Mouse (Mus musculus): ENCODE results near the gene Lpp. TPM values are rescaled to one million over a fixed set of nuclear protein-coding genes. Genes with fewer than 3 reads are reported as not detected.

Lpp gene
- 0.31 and 0.46 TPM in 2 replicates for polyA plus RNA-seq (2012)

DNA sequence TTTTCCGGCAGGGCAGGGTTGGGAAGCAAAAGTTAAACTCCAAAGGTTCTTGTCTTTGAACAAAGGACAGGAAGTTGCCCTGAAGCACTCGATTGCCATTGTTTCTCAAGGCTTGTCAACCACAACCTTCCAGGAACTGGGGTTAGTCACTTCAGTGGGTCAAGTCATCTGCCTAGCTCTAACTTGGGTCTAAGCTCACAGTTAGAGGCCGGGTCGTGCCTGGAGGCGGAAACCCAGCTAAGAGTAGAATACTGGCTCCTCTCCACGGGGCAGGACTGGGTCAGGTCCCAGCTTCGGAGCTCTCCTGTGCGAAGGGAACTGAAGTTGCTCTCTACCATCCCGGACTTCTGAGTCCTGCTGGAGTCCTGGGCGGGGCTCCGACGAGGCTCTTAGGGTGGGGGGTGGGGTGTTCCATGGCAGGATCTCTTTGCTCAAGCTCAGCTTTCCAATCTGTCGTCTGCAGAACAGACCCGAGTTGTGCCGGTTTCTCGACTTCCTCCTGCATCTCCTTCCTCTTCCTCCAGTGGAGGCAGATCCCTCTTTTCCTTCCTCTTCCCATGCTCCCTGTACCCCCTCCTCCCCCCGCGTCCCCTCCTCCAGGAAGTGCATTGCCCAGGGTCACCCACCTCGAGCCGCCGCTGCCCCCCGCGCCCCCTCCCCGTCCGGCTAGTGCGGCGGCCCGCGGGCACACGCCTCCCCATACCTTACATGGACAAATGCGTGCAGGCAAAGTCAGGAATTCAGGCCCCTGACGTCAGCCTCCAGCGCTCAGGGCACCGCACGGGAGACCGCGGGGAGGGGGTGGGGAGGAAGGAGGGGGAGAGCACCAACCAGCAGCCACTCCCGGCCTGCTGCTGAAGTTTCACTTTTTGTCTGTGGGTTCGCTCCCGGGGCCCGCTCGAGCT is at the start of gene Lpp:
Gene Lpp, plus strand, starts transcription at position 857 of the 905 bp plus-strand sequence.

Measured in megakaryocyte-erythroid progenitor cell, adult 5 weeks (primary cell).